Mouse (Mus musculus) kidney, postnatal 0 days (tissue): ENCODE measurements around the gene Rinl. TPM values are rescaled to one million over a fixed set of nuclear protein-coding genes. Genes with fewer than 3 reads are reported as not detected.

Experiments
- ATAC-seq: fragments of 200-750 bp; cut with Nextera tagmentation; replicated peaks from 2 replicates; pipeline ENCODE4 v1.8.0; 2017; ENCODE audit warnings: low read depth, moderate number of reproducible peaks, moderate TSS enrichment, moderate library complexity; ENCODE audit not compliant: low FRiP score
- DNase-seq: peaks from one replicate; pipeline ENCODE4 v3.0.0-alpha.2; 2016; ENCODE audit warnings: low spot score
- H3K27ac ChIP-seq: fragments of 300-500 bp; sonication (generic); 2 replicates; pipeline ENCODE4 v1.5.1; 2014; ENCODE audit warnings: mild to moderate bottlenecking
- H3K27me3 ChIP-seq: fragments of 300-500 bp; sonication (generic); 2 replicates; pipeline ENCODE4 v1.6.1; 2014; ENCODE audit warnings: low read length, mixed read lengths; ENCODE audit not compliant: insufficient read depth
- H3K36me3 ChIP-seq: fragments of 300-500 bp; sonication (generic); 2 replicates; pipeline ENCODE4 v1.6.1; 2014; ENCODE audit warnings: low read length, mixed read lengths; ENCODE audit not compliant: insufficient read depth
- H3K4me1 ChIP-seq: fragments of 300-500 bp; sonication (generic); replicated peaks from 2 replicates; pipeline ENCODE4 v1.6.1; 2014; ENCODE audit warnings: antibody characterized with exemption, low read length, mixed read lengths; ENCODE audit not compliant: insufficient read depth
- H3K4me2 ChIP-seq: fragments of 300-500 bp; sonication (generic); 2 replicates; pipeline ENCODE4 v1.6.1; 2014; ENCODE audit warnings: mild to moderate bottlenecking, low read length, moderate library complexity, mixed read lengths
- H3K4me3 ChIP-seq: fragments of 300-500 bp; sonication (generic); replicated peaks from 2 replicates; pipeline ENCODE4 v1.5.1; 2014; ENCODE audit warnings: low read depth, low read length
- H3K9ac ChIP-seq: fragments of 300-500 bp; sonication (generic); 2 replicates; pipeline ENCODE4 v1.6.1; 2014; ENCODE audit warnings: low read depth, low read length
- H3K9me3 ChIP-seq: fragments of 300-500 bp; sonication (generic); replicated peaks from 2 replicates; pipeline ENCODE4 v1.6.1; 2016; ENCODE audit warnings: low read length, inconsistent platforms, mixed read lengths
- CTCF ChIP-seq: IDR thresholded peaks from 2 replicates; pipeline ENCODE4 v1.5.1; 2016; ENCODE audit warnings: antibody characterized with exemption, low read depth, mild to moderate bottlenecking, moderate library complexity
- WGBS: fragments of 180-500 bp; shearing (Covaris S2); extraction: QIAGEN DNeasy Blood & Tissue Kit; methylation state at CpG from one replicate; pipeline ENCODE4 v1.1.7; 2014; 5-methylcytosine and 5-hydroxymethylcytosine counted together
- polyA plus RNA-seq: library from polyadenylated mRNA; unstranded; fragments of >200 nt; fragmentation: Nextera tagmentation; extraction: Ambion mirVana; gene quantifications from 2 replicates; pipeline ENCODE4 v1.2.1, GENCODE M21; 2015

The Rinl gene
- polyA plus RNA-seq, 1 experiment from 2014 or later = 6.3 TPM

GRCm38 (mm10) chr7:28775129-28775528 lies 13.6 kb upstream of the Rinl start:
- Histone ChIP-seq H3K4me3 (no peak overlapping the region), H3K27me3 (no peaks in the 10 kb centered on the region), H3K9ac (no peak overlapping the region), H3K4me1 (no peaks in the 10 kb centered on the region), H3K27ac (no peak overlapping the region), H3K36me3 (peaks cover 4% of the 10 kb centered on the region), H3K4me2 (no peak overlapping the region), H3K9me3 (no peaks in the 10 kb centered on the region)
- DNase-seq (no peak), ATAC-seq (no peak)
- no peak for TF ChIP-seq CTCF
- 94% methylated on average over 7 of the region's 7 CpGs for WGBS

GRCm38 (mm10) chr7:28778825-28779224 lies 9.9 kb upstream of the Rinl start:
- Histone ChIP-seq H3K9ac (no peak overlapping the region), H3K36me3 (peaks cover 4% of the 10 kb centered on the region), H3K9me3 (no peaks in the 10 kb centered on the region), H3K4me1 (no peaks in the 10 kb centered on the region), H3K4me3 (no peak overlapping the region), H3K27ac (no peak overlapping the region), H3K27me3 (no peaks in the 10 kb centered on the region), H3K4me2 (no peak overlapping the region)
- WGBS = 83% methylated on average over 9 of the region's 9 CpGs
- TF ChIP-seq CTCF = no peak
- DNase-seq (no peak), ATAC-seq (no peak)

- TF ChIP-seq CTCF = peak; percentile 87
- peak; percentile 92 for DNase-seq
- H3K27ac ChIP-seq = no peak overlapping the region; the same call in 1 of the 2 replicates
- H3K9ac ChIP-seq = no peak overlapping the region
- no peak overlapping the region for H3K4me3 ChIP-seq
- WGBS = 41% methylated on average over 6 of the region's 6 CpGs
- peak; percentile 30; the same call in 1 of the 2 replicates for ATAC-seq
- H3K4me2 ChIP-seq = no peak overlapping the region
- H3K27me3 ChIP-seq = no peaks in the 10 kb centered on the region
- H3K4me1 ChIP-seq = no peaks in the 10 kb centered on the region
- H3K9me3 ChIP-seq = no peaks in the 10 kb centered on the region
- peaks cover 4% of the 10 kb centered on the region for H3K36me3 ChIP-seq
Observed at GRCm38 (mm10) chr7:28780067-28780658, 8.6 kb upstream of the Rinl start.

DNA sequence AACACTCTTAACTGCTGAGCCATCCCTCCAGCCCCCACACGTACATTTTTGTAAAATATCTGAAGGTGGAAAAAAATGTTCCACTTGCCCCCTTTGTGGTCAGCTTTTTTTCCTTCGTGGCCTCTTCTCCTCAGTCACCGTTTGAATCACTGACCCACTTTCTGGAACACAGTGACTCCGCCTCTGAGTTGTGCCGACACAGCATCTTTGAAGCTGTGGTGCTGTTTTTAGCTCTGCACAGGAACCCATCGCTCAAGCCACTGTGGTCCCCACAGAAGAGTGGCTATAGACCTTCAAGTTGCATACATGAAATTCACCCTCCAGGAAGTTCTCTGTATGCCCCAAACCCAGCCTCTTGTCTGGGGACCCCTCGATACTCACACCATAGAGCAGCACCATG lies 7.9 kb upstream of the Rinl start:
- DNase-seq = no peak
- 71% methylated on average over 7 of the region's 7 CpGs for WGBS
- H3K27me3 ChIP-seq = no peaks in the 10 kb centered on the region
- no peak overlapping the region for H3K4me3 ChIP-seq
- no peaks in the 10 kb centered on the region for H3K4me1 ChIP-seq
- H3K27ac ChIP-seq = no peak overlapping the region
- no peak overlapping the region for H3K4me2 ChIP-seq
- no peak overlapping the region for H3K9ac ChIP-seq
- no peak for ATAC-seq
- no peaks in the 10 kb centered on the region for H3K9me3 ChIP-seq
- peaks cover 4% of the 10 kb centered on the region for H3K36me3 ChIP-seq
- no peak for TF ChIP-seq CTCF

DNA sequence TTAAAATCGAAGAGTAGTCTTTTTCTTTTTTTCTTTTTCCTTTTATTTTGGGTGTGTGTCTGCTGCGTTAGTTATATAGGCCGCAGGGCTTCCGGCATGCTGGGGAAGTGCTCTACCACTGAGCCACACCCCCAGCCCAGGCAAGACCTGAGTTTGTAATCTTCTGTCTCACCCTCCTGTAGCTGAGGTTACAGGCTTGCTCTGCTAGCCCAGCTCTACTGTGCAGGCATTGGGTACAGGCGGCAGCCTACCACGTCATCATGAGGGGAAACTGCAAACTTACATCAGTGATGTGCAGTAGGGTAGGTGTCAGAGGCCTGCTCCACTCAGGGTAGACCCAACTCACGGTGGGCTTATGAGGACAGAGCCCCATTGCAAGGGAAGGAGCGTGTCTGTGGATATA lies 7.5 kb upstream of the Rinl start:
- TF ChIP-seq CTCF = no peak
- Histone ChIP-seq H3K27me3 (no peaks in the 10 kb centered on the region), H3K9me3 (no peaks in the 10 kb centered on the region), H3K9ac (no peak overlapping the region), H3K4me1 (no peaks in the 10 kb centered on the region), H3K36me3 (peaks cover 4% of the 10 kb centered on the region), H3K4me2 (no peak overlapping the region), H3K4me3 (no peak overlapping the region), H3K27ac (no peak overlapping the region)
- ATAC-seq = no peak
- 92% methylated on average over 8 of the region's 8 CpGs for WGBS
- DNase-seq = no peak

GRCm38 (mm10) chr7:28785161-28785560 lies 3.6 kb upstream of the Rinl start:
- Histone ChIP-seq H3K4me2 (no peak overlapping the region), H3K27ac (no peak overlapping the region), H3K4me3 (no peak overlapping the region), H3K4me1 (peaks cover 6% of the 10 kb centered on the region; the same call in 1 of the 2 replicates), H3K36me3 (no peaks in the 10 kb centered on the region), H3K9ac (no peak overlapping the region), H3K9me3 (no peaks in the 10 kb centered on the region), H3K27me3 (no peaks in the 10 kb centered on the region)
- no peak for TF ChIP-seq CTCF
- DNase-seq (no peak), ATAC-seq (no peak)
- 79% methylated on average over 5 of the region's 5 CpGs for WGBS

- H3K27me3 ChIP-seq = no peaks in the 10 kb centered on the region
- no peak overlapping the region for H3K4me2 ChIP-seq
- H3K27ac ChIP-seq = no peak overlapping the region
- H3K4me1 ChIP-seq = peaks cover 6% of the 10 kb centered on the region; the same call in 1 of the 2 replicates
- H3K9ac ChIP-seq = no peak overlapping the region
- no peak for ATAC-seq
- H3K9me3 ChIP-seq = no peaks in the 10 kb centered on the region
- no peak for DNase-seq
- H3K4me3 ChIP-seq = no peak overlapping the region
- WGBS = 94% methylated on average over 9 of the region's 9 CpGs
- no peak for TF ChIP-seq CTCF
- H3K36me3 ChIP-seq = no peaks in the 10 kb centered on the region
Observed at GRCm38 (mm10) chr7:28787884-28788283, 885 bp upstream of the Rinl start.
